Mouse (Mus musculus) naive thymus-derived CD4-positive, alpha-beta T cell, adult 2 months (primary cell): ENCODE data around the gene Plin1.
A peak's percentile ranks its signal among the peaks of the same experiment; 100 is the strongest.

Experiments used
- DNase-seq: peaks from one replicate; pipeline ENCODE4 v3.0.0-alpha.2; 2011; ENCODE audit warnings: low read depth

Gene Plin1

DNA sequence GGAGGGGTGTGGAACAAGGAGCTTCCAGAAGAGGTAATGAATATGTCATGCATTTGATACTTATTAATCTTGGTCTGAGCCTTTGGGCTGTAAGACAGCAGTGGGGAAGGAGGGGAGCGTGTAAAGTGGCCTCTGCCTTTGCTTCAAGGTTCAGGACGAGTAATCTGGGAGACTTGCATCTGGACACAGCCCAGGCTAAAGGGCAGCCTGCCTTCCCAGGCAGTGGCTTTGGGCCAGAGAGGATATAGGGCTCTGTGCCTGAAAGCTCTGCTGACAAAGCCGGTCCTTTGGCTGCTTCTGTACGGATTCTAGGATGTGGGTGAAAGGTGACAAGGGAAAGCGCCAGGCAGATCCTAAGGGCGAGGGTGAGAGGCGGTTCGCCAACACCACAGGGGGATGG, 1.9 kb upstream of the Plin1 start:
- DNase-seq: no peak

DNA sequence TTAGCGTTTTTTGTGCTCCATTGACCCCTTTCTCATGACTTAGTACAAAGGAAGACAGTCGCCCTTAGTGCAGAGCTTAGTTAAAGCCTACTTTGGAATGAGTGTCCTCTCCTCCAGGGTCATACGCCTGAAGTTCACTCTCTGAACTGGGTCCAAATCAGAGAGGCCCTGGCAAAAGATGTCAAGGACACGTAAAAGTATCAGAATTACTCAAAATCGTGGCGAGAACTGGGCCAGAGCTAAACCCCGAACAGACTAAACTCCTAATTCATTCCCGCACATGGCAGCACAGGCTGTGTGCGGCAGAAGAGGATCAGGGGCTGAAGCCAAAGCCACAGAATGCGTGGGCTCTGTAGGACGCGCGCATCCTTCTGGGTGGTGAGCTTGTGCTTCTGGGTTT, 1.3 kb downstream of the Plin1 start:
- DNase-seq: no peak

DNA sequence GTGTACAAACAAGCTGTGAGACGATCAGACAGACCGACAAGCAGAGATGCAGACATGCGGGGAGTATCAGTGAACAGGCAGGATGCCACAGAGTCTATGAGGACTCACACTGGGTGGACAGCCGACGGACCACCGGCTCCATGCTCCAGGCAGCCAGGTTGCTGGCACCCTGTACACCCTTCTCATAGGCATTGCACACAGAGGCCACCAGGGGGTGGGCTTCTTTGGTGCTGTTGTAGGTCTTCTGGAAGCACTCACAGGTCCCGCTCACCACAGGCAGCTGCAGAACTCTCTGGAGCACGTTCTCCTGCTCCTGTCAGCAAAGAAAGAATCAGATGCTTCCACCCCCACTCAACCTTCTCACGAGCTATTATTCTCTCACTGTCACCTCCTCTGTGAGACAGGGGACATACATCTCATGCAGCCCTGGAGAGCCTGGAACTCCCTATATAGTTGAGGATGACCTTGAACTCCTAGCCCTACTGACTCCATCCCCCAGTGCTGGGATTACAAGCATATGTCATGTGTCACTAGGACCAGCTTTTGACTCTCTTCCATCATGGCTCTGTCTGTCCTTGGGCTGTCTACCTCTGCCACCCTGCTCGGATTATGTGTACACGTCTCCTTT, 2.8 kb downstream of the Plin1 start:
- peak; percentile 33 for DNase-seq

DNA sequence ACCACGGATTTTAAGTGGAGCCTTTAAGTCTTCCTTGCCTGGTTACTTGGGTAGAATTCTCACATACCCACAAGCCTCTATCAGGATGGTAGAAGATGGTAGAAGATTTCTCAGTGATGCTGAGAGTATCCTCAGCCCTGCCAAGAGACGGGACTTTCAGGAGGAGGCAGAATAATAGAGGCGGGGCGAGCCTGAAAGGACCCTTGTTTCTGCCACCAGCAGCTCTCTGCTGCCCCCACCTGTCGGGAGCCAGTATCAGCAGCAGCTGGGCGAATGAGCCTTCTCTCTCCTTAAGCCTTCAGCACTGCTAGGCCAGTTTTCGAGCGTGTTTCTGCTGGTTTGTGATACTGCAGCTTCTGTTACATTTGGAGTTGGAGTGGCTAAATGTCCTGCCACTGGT, 3.5 kb downstream of the Plin1 start:
- DNase-seq: peak; percentile 77

DNA sequence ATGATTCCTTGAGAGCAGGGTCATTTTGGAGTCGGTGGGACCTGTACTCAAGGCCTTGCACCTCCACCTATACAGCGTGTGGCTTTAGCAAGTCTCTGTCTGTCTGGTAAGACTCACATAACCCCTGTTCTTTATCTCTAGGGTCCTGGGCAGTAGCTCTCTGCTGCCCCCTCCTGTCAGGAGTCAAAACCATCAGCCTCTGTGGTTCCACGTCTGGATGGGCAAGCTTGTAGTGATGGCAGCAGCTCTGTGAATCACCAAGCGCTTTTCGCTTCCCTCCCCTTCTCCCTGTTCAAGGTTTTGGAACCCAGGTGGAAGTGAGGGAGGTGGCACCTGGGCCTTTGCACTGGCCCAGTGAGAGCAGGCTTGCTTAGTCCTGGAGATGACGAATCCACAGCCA, 4.5 kb downstream of the Plin1 start:
- peak; percentile 76 for DNase-seq

DNA sequence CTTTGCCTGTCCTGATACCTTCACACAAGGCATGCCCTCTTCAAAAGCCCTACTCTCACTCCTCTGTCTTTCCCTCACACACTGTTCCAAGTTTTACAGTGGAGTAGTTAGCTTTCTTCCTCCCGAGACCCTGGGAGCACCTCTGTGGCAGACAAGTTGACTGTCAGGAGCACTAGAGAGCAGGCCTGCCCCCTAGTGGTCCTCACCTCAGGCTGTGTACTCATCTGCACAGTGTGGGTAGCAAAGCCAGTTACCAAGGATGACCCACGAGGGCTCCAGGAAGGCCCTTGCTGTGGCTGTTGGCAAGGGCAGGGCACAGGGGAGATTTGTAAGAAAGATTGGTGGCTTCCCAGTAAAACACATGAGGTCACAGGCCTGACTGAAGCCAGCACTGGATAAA, 5.6 kb downstream of the Plin1 start:
- DNase-seq: peak; percentile 63

DNA sequence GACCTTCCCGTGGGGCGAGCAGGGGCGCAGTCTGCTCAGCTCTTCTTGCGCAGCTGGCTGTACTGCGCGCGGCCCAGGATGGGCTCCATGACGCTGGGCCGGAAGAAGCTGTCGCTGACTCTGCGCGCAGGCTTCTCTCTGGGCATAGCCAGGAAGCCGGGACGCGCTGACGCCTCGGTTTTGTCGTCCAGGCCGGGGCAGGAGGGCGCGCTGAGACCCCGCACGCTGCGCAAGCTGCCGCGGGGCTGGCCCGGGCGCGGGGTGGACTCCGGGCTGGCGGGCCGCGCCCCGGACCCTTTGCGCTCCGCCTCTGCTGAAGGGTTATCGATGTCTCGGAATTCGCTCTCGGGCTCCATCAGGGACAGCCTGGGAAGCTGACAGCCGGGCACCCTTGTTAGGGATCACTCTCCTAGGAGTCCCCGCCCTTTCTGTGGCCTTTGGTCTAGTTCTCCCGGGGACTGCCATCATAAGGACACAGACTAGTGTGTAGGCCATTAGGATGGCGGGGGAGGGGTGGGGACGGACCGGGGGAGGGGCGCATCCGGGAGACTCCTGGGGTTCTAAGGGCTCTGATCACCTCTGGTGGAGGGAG, 11.2 kb downstream of the Plin1 start:
- DNase-seq: peak; percentile 67

DNA sequence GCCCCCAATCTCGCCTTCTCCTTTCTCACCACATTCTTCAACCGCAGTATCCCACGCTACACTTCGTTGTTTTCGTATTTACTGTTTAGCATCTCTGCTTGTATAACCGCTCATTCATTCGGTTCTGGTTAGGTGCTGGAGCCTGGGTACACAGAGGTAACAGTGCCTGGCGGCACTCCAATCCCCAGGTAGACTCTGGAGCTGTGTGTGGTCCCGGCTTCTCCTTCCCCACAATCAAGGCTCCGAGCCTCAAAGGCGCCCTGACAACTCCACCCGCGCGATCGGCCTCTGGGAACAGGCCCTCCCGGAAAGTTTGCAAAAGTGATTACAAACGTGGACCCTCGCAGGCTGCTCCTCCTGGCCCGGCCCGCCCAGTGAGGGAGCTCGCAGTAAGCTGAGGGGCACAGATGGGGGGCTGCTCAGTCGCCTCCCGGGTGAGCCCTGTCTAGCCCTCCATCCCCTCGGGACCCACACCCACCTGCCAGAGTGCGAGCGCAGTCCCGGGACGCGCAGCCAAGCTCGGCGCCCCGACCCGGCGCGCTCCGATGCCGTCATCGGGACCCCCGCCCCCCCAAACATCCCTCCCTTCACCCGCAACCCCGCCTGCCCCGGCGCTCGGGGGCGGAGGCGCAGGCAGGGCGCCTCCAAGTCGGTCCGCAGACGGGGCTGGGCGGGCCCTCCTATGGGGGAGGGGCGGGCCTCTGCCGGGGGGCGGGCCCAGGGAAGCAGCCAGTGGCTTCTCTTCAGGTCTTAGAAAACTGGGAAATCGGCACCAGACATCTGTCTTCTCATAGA, 17.3 kb downstream of the Plin1 start, which contains the start of gene Kif7:
Gene Kif7, minus strand, starts transcription at position 534 of the 795 bp plus-strand sequence.
- DNase-seq: peak; percentile 63

DNA sequence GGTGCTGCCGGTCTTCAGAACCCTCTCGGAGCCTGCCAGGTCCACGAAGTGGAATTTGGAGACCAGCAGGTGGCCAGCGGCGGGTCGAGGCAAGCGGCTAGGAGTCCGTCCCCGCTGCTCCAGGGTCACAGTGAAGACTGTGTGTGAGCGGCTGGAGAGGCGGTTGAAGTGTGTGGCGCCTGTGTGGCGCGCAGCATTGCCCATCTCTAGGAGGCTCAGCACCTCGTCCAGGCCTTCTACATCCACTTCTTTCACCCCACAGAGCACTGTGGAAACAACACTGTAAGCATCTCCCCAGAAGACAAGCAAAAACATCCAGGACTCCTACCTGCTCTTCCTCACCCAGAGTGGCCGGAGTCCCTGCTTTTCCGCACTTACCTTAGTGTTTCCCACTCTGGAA, 21.9 kb downstream of the Plin1 start:
- DNase-seq: no peak

DNA sequence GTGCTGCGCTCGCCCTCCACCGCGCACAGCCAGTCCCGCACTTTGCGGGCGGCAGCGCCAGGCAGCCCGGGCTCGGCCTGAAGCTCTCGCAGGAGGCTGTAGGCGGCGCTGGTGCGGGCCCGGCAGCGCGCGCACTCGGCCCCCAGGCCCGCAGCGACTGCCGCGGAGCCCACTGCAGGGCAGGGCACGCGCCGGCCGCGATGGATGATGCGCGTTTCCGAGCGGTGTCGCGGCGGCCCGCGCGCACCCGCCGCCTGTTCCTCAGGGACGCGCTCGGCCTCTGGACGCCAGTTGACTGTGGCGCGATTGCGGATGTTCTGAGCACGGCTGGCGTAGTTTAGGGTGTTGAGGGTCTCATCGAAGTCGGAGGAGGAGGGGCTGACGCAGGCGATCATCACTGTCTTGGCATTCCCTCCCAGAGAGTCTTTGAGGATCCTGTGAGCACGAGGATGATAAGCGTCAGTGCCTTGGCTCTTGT, 22.5 kb downstream of the Plin1 start:
- DNase-seq: no peak

DNA sequence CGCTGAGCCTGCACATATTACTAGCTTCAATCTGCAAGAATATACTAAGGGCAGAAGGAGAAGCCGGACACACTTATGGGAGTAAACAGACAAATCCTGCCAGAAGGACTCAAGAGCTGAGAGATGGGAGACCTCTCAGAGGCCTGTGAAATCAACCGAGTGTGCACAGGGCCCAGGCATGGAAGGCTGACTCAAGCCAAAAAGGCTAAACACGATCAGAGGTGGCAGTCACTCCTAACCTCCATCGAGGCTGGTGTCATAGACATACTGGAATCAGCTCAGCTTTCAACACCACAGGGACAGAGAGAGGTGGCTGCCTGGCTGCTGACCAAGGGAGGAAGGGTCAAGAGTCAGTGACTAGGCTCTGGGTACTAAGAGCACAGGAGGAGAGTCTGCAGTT, 27.5 kb downstream of the Plin1 start:
- no peak for DNase-seq

DNA sequence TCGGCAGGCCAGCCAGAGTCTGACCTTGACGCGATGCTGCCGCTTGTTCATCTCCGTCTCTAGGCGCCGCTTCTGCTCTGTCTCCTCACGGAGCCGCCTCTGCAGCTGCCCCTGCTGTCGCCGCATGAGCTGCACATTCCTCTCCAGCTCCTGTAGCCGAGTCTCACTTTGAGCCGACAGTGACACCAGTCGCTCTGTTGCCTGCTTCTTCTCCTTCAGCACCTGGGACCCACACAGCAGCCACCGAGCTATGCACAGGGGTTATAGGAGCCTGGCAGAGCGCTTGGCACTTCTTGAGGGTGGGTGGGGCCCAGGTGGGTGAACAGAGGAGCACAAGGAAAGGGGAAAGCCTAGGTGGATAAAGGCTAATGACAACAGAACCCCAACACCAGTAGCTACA, 29.9 kb downstream of the Plin1 start:
- DNase-seq: no peak

DNA sequence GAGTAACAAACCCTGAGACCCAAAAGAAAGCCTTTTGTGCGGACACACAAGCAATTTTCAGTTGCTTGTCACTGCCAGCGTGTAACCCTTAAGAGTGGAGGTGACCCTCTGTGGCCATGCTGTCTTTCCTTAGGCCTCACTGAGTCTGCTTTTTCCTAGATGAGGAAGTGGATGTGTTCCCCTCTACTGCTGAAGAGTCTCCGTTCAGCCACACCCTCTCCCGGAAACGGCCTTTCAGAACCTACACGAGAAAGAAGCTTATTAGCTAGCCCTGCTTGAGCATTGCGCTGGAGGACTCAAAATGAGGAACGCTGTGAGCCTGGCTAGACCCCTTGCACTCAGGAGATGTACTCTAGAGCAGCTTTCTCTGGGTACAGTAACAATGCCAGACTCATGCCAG, 36.2 kb downstream of the Plin1 start:
- no peak for DNase-seq

DNA sequence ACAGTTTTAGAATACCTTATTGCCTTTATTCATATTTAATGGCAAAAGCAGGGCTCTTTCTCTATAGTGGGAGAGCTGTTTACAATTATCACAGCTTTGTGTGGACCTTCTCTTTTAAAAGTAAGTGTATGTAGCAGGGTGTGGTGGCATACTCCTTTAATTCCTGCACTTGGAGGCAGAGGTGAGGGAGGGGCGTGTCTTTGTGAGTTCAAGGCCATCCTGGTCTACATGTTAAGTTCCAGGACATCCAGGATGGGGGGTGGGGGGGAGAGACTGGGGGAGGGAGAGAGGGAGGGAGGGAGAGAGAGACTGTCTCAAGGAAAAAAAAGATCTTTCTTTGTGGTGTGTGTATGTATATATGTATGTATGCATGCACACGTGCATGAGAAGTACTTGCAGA, 52.5 kb downstream of the Plin1 start:
- no peak for DNase-seq

DNA sequence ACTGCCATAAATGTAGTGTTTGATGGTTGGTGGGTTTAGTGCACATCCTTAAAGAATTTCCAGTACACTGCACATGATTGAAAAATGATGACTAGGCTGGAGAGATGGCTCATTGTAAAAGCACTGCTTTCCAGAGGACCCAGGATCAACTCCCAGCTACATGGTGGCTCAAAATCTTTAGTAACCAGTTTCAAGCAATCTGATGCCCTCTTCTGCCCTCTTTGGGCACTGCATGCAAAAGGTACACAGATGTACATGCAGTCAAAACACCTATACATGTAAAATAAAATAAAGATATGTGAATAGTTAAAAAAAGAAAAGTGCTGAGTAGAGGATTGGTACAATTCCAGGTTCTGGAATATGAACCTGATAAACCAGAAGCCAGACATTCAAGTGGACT, 53.5 kb downstream of the Plin1 start:
- peak; percentile 19 for DNase-seq

DNA sequence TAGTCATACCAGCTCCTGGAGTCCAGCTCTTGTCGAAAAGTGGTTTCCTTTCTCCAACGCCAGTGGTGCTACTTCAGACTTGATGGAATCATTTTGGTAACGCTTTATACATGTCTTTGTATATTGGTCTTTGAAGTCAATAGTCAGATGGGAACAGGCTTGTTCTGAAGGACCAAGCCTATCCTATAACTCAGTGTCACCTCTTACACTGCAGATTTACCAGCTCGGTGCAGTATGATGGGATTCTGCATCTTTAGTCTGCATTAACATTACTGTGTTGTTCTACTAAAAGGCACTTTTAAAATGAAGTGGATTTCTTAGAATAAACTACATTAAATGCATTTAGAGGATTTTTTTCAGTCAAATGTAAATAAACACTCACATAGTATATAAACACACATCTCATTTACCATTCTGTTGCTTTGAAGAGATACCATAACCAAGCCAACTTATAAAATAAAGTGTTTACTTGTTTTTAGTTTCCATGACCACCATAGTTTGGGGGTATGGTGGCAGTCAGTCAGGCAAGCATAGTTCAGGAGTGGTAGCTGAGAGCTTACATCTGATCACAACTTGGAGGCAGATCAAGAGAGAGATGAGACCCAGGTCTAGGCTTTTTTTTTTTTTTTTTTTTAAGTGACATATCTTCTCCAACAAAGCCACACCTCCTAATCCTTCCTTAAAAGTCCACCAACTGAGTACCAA, 61.7 kb downstream of the Plin1 start:
- no peak for DNase-seq
